Mouse (Mus musculus) forebrain, embryonic 14.5 days (tissue): ENCODE results near the gene Osbpl3. TPM values are rescaled to one million over a fixed set of nuclear protein-coding genes. Genes with fewer than 3 reads are reported as not detected.
"Not testable (repeated sequence)": the region's sequence is repeated elsewhere in the genome, so short reads cannot be mapped to it uniquely, and the experiment has no call there.

Experiments used
- ATAC-seq: fragments of 200-750 bp; cut with Nextera tagmentation; 2 replicates; pipeline ENCODE4 v1.8.0; 2017; ENCODE audit warnings: mild to moderate bottlenecking, moderate library complexity
- DNase-seq: peaks from one replicate; pipeline ENCODE4 v3.0.0-alpha.2; 2015; ENCODE audit warnings: low spot score
- H3K27ac ChIP-seq: fragments of 300-500 bp; sonication (generic); 2 replicates; pipeline ENCODE4 v1.5.1; 2014; ENCODE audit warnings: low read depth, mild to moderate bottlenecking, control low read depth, low read length, moderate library complexity
- H3K27me3 ChIP-seq: fragments of 300-500 bp; sonication (generic); replicated peaks from 2 replicates; pipeline ENCODE4 v1.6.1; 2014; ENCODE audit warnings: low read length, control low read depth, mixed read lengths; ENCODE audit not compliant: control insufficient read depth, insufficient read depth
- H3K36me3 ChIP-seq: fragments of 300-500 bp; sonication (generic); 2 replicates; pipeline ENCODE4 v1.6.1; 2014; ENCODE audit warnings: low read length, control low read depth; ENCODE audit not compliant: control insufficient read depth, insufficient read depth
- H3K4me1 ChIP-seq: fragments of 300-500 bp; sonication (generic); 2 replicates; pipeline ENCODE4 v1.6.1; 2014; ENCODE audit warnings: antibody characterized with exemption, low read length, control low read depth; ENCODE audit not compliant: control insufficient read depth, insufficient read depth
- H3K4me2 ChIP-seq: fragments of 300-500 bp; sonication (generic); 2 replicates; pipeline ENCODE4 v1.6.1; 2014; ENCODE audit warnings: mild to moderate bottlenecking, control low read depth, low read length
- H3K4me3 ChIP-seq: fragments of 300-500 bp; sonication (generic); 2 replicates; pipeline ENCODE4 v1.5.1; 2014; ENCODE audit warnings: low read depth, low read length, control low read depth
- H3K9ac ChIP-seq: fragments of 300-500 bp; sonication (generic); 2 replicates; pipeline ENCODE4 v1.6.1; 2014; ENCODE audit warnings: mild to moderate bottlenecking, low read length, control low read depth, moderate library complexity
- H3K9me3 ChIP-seq: fragments of 300-500 bp; sonication (generic); replicated peaks from 2 replicates; pipeline ENCODE4 v1.6.1; 2016; ENCODE audit warnings: low read length, control low read depth, mixed read lengths; ENCODE audit not compliant: control insufficient read depth
- WGBS: fragments of 180-500 bp; shearing (Covaris S2); extraction: QIAGEN DNeasy Blood & Tissue Kit; methylation state at CpG from one replicate; pipeline ENCODE4 v1.1.7; 2014; 5-methylcytosine and 5-hydroxymethylcytosine counted together
- polyA plus RNA-seq: library from polyadenylated mRNA; unstranded; fragments of >200 nt; fragmentation: Nextera tagmentation; extraction: Ambion mirVana; gene quantifications from 2 replicates; pipeline ENCODE4 v1.2.1, GENCODE M21; 2014

Osbpl3 gene
- polyA plus RNA-seq, 1 experiment from 2014 or later, result 2.8 TPM

DNA sequence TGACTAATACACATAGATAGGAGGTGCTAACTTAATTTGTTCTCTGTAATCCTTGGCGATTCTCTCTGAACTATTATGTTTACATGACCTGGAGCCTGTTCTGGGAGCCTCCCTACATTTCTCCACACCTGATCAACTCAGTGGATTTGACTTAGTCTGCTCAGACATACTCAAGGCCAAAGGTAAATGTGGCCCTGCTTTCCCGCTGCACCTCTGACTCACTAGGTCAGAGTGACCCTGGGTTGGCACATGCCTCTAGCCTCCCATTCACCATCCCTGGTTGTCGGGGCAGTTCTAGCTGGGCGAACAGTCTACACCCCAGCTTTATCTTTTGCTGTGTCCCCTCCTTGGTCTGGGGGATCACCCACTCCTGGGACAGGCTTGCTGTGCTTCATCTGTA is 17.1 kb downstream of the Osbpl3 start:
- H3K4me1 ChIP-seq, H3K4me3 ChIP-seq, ATAC-seq, DNase-seq, H3K9me3 ChIP-seq, H3K9ac ChIP-seq, H3K27me3 ChIP-seq, H3K36me3 ChIP-seq, H3K27ac ChIP-seq, H3K4me2 ChIP-seq: not testable (repeated sequence)
- whole genome bisulfite sequencing, result 93% methylated on average over 4 of the region's 4 CpGs

DNA sequence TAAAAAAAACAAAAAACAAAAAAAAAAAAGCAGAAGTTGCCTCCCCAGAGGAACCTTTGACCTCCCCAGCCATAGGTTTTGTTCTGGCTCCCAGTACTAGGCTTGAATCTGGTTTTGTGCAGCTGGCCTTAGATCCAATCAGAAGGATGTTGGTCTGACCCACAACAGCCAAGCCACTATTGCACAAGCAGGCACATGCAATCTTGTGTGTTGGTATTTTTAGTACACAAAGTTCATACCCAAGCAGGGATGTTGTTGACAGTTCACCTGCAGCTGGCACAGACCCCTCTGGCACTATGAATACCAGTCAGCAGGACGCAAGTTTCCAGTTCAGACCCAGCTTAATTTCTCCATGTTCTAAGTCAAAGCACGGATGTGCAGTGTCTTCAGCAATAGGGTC is 18.2 kb downstream of the Osbpl3 start:
- peaks cover 3% of the 10 kb centered on the region for H3K4me1 ChIP-seq
- DNase-seq (no peak), ATAC-seq (no peak)
- no peaks in the 10 kb centered on the region for H3K9me3 ChIP-seq
- no peaks in the 10 kb centered on the region for H3K36me3 ChIP-seq
- H3K9ac ChIP-seq, result no peak overlapping the region
- no peak overlapping the region for H3K27ac ChIP-seq
- WGBS, result 95% methylated on average over 2 of the region's 2 CpGs
- no peaks in the 10 kb centered on the region for H3K27me3 ChIP-seq
- no peak overlapping the region for H3K4me2 ChIP-seq
- no peak overlapping the region for H3K4me3 ChIP-seq

DNA sequence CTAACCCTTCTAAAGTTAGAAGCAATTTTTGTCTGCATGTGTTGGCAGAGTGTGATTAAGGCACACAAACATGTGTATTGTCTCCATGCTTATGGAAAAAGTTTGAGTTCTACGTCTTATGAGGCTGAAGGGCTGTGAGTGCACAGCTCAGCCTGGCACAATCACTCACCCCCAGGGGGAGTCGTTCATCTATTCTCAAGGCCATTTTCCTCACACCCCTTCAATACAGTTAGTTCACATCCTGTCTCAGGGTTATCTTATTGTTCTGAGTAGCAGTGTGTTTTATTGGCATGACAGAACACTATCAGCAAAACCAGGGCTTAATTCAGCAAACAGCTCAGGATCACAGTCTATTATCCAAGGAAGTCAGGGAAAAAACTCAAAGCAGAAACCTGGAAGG is 19.3 kb downstream of the Osbpl3 start:
- DNase-seq, result no peak
- Histone ChIP-seq H3K4me2 (no peak overlapping the region), H3K9me3 (no peaks in the 10 kb centered on the region), H3K4me1 (peaks cover 5% of the 10 kb centered on the region), H3K36me3 (no peaks in the 10 kb centered on the region), H3K9ac (no peak overlapping the region), H3K27ac (no peak overlapping the region), H3K4me3 (no peak overlapping the region), H3K27me3 (no peaks in the 10 kb centered on the region)
- WGBS, result 61% methylated on average over 2 of the region's 2 CpGs
- ATAC-seq, result no peak

DNA sequence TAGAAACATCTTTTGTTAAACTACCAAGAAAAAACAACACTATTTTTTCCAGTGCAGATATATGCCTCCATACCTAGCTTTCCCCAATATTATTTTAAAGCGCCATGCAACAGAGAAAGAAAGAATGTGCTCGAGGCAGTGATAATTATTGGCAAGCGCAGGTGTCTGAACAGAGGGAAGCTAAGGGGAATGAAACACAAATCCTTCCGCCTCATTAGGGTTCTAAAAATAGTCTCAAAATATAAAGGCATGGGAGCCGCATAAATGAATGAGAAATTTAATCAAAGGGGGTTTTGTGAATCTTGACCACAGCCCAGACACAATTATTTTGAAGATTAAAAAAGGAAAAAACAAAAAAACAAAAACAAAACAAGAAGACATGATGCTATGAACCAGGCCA is 23.5 kb downstream of the Osbpl3 start:
- WGBS, result 15% methylated on average over 5 of the region's 5 CpGs
- Histone ChIP-seq H3K4me2 (no peak overlapping the region), H3K4me1 (peaks cover 5% of the 10 kb centered on the region), H3K4me3 (no peak overlapping the region), H3K36me3 (no peaks in the 10 kb centered on the region), H3K27ac (no peak overlapping the region), H3K27me3 (no peaks in the 10 kb centered on the region), H3K9ac (no peak overlapping the region), H3K9me3 (no peaks in the 10 kb centered on the region)
- DNase-seq (peak; percentile 71), ATAC-seq (no peak)

DNA sequence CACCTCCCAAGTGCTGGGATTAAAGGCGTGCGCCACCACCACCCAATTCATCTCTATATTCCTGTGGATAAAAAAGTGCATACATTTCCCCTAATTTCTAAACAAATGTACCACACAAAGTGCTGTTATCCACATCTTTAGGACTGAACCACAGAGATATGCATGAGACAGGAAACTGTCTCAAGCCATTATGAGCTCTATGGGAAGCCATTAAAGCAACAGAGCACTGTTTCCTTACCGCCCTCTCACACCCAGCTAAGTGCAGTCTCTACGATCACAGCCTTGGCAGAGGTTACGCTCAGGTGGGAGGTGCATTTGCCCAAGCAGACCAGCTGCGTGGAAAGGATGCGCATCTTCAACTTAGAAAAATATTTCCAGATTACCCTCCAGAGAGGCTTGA is 26.7 kb downstream of the Osbpl3 start:
- Histone ChIP-seq H3K9me3 (no peaks in the 10 kb centered on the region), H3K4me1 (peaks cover 5% of the 10 kb centered on the region), H3K27me3 (no peaks in the 10 kb centered on the region), H3K4me2 (no peak overlapping the region), H3K9ac (no peak overlapping the region), H3K36me3 (no peaks in the 10 kb centered on the region), H3K27ac (no peak overlapping the region), H3K4me3 (no peak overlapping the region)
- DNase-seq (no peak), ATAC-seq (no peak)
- 90% methylated on average over 7 of the region's 7 CpGs for WGBS

DNA sequence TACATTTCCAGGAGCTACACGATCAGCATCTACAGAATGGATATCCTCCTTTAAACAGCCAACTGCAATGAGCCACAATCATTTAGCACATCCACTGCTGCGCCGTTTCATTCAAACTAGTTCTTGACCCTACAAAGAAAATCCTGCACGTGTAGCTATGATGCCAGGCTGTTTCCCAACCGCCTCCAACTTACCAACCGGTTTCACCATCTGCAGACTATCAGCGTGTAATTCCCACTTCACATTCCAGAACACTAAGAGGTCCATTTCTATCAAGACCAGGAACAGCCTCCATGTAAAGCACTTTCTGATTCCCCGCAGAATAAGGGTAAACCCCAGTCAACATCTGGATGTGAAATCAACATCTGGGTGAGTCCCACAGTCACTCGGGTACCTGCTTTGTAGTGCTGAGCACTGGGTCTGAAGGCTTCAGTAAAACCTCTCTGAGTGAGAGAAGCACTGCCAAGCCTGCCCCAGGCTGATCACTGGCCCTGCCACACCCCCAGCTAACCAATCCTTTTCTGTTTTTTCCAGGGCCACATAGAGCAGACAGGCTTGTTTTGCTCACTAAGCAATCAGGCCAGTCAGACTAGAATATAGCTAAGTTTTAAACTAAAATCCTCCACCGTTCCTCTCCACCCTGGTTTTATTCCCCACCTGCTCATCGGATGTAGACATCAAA is 28.8 kb downstream of the Osbpl3 start:
- H3K4me2 ChIP-seq, result no peak overlapping the region

DNA sequence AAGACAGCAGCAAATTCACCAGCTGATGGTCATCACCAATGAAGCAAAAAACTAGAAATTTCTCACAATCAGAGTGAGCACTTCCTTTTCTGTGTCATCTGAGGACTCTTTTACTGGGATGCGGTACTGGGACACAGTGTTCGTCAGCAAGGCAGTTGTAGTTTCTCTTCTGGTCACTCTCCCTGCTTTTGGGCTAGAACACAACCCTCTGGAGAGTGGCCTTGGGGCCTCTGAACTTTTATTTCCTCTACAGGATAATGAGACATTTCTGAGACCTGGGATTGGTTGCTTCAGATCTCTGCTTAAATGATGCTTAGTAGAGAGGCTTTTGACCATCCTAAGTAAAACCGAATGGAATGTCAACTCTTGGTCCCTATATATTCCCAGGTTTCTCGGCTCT is 29.4 kb downstream of the Osbpl3 start:
- Histone ChIP-seq H3K4me2 (no peak overlapping the region), H3K4me3 (no peak overlapping the region), H3K27me3 (no peaks in the 10 kb centered on the region), H3K4me1 (no peaks in the 10 kb centered on the region), H3K27ac (no peak overlapping the region), H3K36me3 (no peaks in the 10 kb centered on the region), H3K9ac (no peak overlapping the region), H3K9me3 (no peaks in the 10 kb centered on the region)
- DNase-seq (no peak), ATAC-seq (no peak)
- 94% methylated on average over 4 of the region's 4 CpGs for WGBS

More for the DNA sequence above, 28.8 kb downstream of the Osbpl3 start:
- H3K27me3 ChIP-seq, result no peaks in the 10 kb centered on the region
- no peak overlapping the region for H3K27ac ChIP-seq
- ATAC-seq (no peak), DNase-seq (no peak)
- no peaks in the 10 kb centered on the region for H3K36me3 ChIP-seq
- H3K4me3 ChIP-seq, result no peak overlapping the region
- H3K4me1 ChIP-seq, result no peaks in the 10 kb centered on the region
- WGBS, result 92% methylated on average over 11 of the region's 11 CpGs
- H3K9ac ChIP-seq, result no peak overlapping the region
- no peaks in the 10 kb centered on the region for H3K9me3 ChIP-seq

DNA sequence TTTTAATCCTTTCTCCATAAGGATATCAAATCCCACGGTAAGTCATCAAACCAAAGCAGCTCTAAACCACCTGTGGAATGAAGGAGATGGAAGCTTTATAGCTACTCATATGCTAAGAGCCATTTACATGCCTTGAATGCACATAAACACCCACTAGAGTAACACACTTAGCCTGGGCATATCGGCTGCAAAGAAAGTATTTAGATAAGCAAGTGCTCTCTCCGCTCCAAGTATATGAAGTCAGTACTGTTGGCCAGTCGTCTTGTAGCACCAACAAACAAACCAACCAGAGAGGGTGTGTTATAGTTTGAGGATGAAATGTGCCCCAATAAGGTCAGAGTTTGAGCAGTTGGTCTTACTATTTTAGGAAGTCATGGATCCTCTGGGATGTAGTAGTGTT is 31.7 kb downstream of the Osbpl3 start:
- no peaks in the 10 kb centered on the region for H3K36me3 ChIP-seq
- H3K4me3 ChIP-seq, result no peak overlapping the region
- 96% methylated on average over 4 of the region's 4 CpGs for WGBS
- no peak overlapping the region for H3K27ac ChIP-seq
- no peaks in the 10 kb centered on the region for H3K9me3 ChIP-seq
- H3K4me2 ChIP-seq, result no peak overlapping the region
- ATAC-seq, result no peak
- H3K27me3 ChIP-seq, result no peaks in the 10 kb centered on the region
- H3K4me1 ChIP-seq, result no peaks in the 10 kb centered on the region
- no peak for DNase-seq
- no peak overlapping the region for H3K9ac ChIP-seq

DNA sequence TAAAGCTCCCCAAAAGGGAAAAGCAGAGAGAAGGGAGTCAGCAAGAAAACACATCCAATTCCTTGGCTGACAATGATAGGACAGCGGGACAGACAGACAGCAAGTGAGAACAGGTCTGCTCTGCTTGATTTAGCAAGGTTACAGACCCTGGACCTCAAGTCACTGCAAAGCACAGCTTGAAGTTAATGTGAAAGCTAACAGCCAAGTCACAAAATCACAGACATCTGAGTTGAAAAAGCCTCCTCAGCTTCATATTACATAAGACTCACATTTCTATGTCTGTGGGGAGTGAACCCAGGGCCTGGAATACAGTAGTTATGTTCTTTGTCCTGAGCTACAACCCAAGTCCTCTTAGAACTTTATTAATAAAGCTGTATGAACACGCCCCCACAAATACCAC is 35.6 kb downstream of the Osbpl3 start:
- no peak for DNase-seq
- Histone ChIP-seq H3K4me2 (no peak overlapping the region), H3K4me1 (no peaks in the 10 kb centered on the region), H3K9me3 (no peaks in the 10 kb centered on the region), H3K9ac (no peak overlapping the region), H3K36me3 (no peaks in the 10 kb centered on the region), H3K27ac (no peak overlapping the region), H3K27me3 (no peaks in the 10 kb centered on the region), H3K4me3 (no peak overlapping the region)
- 86% methylated on average over 2 of the region's 2 CpGs for WGBS
- ATAC-seq, result no peak
